8 mouse cellular contexts compared by ENCODE assay signal in the genomic region with DNA sequence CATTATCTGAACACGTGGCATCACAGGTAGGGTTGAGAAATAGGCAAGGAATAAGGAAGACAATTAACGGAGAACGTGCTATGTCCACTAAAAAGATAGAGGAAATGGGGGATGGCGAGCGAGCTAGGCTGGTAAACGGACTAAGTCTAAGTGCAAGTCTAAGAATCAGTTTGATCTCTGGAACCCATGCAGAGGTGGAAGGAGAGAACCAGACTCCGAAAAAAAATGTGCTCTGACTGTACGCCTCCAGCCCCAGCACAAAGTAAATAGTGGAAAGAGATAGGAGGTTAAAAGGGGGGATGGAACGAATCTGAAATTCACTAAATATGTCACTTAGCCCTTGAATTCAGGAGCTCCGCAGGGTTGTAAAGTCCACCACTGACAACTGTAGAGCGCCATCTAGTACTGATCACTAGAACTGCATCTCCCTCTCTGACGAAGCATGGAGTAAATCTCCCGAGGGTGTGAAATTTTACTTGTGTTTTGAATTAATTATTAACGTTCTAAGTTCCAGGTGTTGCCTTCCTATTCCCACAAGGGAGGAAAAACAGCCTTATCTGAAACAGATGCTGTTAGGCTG. TPM values are rescaled to one million over a fixed set of nuclear protein-coding genes. Genes with fewer than 3 reads are reported as not detected.
DNase-seq lines count a peak whose midpoint lies in the region; ATAC-seq and TF ChIP-seq lines count a peak whose summit lies in the region.

No protein-coding gene starts in this region.

- peak overlapping the region; percentile 32; the same call in 1 of the 2 replicates for H3K4me2 ChIP-seq in heart, embryonic 11.5 days
- 0 out of 2 replicates have a peak overlapping the region, but pooled peaks have one; percentile 12 for H3K4me2 ChIP-seq in limb, embryonic 15.5 days

- no peaks in the 10 kb centered on the region for H3K36me3 ChIP-seq in heart, embryonic 11.5 days (ENCODE audit: control insufficient read depth, insufficient read depth, low read length)
- H3K36me3 ChIP-seq in G1E (replicated peaks) = no peaks in the 10 kb centered on the region
- H3K36me3 ChIP-seq in limb, embryonic 15.5 days = no peaks in the 10 kb centered on the region

- H3K9ac ChIP-seq in heart, embryonic 11.5 days (ENCODE audit: low read depth, low read length) = no peak overlapping the region
- no peak overlapping the region for H3K9ac ChIP-seq in limb, embryonic 15.5 days

- no peaks in the 10 kb centered on the region for H3K9me3 ChIP-seq in heart, embryonic 11.5 days (replicated peaks; ENCODE audit: control insufficient read depth, low read length)
- no peaks in the 10 kb centered on the region for H3K9me3 ChIP-seq in G1E (replicated peaks)
- no peaks in the 10 kb centered on the region for H3K9me3 ChIP-seq in limb, embryonic 15.5 days

- 0 out of 2 replicates have a peak, but pooled peaks have one; percentile 18 for TF ChIP-seq CTCF in G1E (IDR thresholded peaks at IDR 0.05; ENCODE audit: low read depth, low read length)

- 31% methylated on average over 14 of the region's 14 CpGs for WGBS in heart, embryonic 11.5 days (ENCODE audit: insufficient replicate concordance)
- WGBS in limb, embryonic 15.5 days = 33% methylated on average over 14 of the region's 14 CpGs

- ATAC-seq in heart, embryonic 11.5 days (replicated peaks; ENCODE audit: insufficient number of reproducible peaks, low FRiP score, low TSS enrichment) = no peak
- ATAC-seq in G1E (ENCODE audit: extremely low read depth, insufficient number of reproducible peaks, low FRiP score, poor library complexity, severe bottlenecking) = no peak
- ATAC-seq in limb, embryonic 15.5 days (ENCODE audit: insufficient number of reproducible peaks, low FRiP score, low TSS enrichment, low read depth) = no peak

- H3K27me3 ChIP-seq in heart, embryonic 11.5 days (ENCODE audit: control insufficient read depth, insufficient read depth, low read length) = no peaks in the 10 kb centered on the region
- H3K27me3 ChIP-seq in G1E (ENCODE audit: insufficient read depth, low read length) = no peaks in the 10 kb centered on the region
- H3K27me3 ChIP-seq in limb, embryonic 15.5 days = no peaks in the 10 kb centered on the region

- no peak for DNase-seq in heart, postnatal 25 days (ENCODE audit: low spot score)
- DNase-seq in G1E (ENCODE audit: low spot score) = no peak
- peak; percentile 53 for DNase-seq in embryo, embryonic 11 days
- peak; percentile 0 for DNase-seq in induced T-regulatory cell, adult 2 months (ENCODE audit: low read depth)
- no peak for DNase-seq in urinary bladder, postnatal 25 days (ENCODE audit: low spot score)
- DNase-seq in adrenal gland, adult 18-20 months (ENCODE audit: low spot score in 2 of 2) = no peak

- no peaks in the 10 kb centered on the region for H3K4me1 ChIP-seq in heart, embryonic 11.5 days (ENCODE audit: control insufficient read depth, insufficient read depth, low read length)
- no peaks in the 10 kb centered on the region for H3K4me1 ChIP-seq in G1E (ENCODE audit: insufficient read depth, low read depth, low read length)
- H3K4me1 ChIP-seq in limb, embryonic 15.5 days = no peaks in the 10 kb centered on the region

- intact Hi-C loops in heart, postnatal 25 days (cut with DNase I) = loop anchor here (2.0 kb wide), 1 partner anchor 267 kb away; no protein-coding TSS in a partner anchor

- H3K27ac ChIP-seq in heart, embryonic 11.5 days (ENCODE audit: low read depth, low read length) = no peak overlapping the region
- no peak overlapping the region for H3K27ac ChIP-seq in limb, embryonic 15.5 days

- no peak overlapping the region for H3K4me3 ChIP-seq in heart, embryonic 11.5 days (ENCODE audit: low read depth, low read length)
- H3K4me3 ChIP-seq in G1E (ENCODE audit: low read depth, low read length) = no peak overlapping the region
- H3K4me3 ChIP-seq in limb, embryonic 15.5 days = no peak overlapping the region

RNA-seq across cellular contexts. Expression of a gene that starts 44.8 kb away (rescaled TPM):
- 21.9 and 28.3 TPM in 2 replicates for polyA plus RNA-seq in heart, embryonic 11.5 days (2014; fragmentation: Nextera tagmentation; extraction: Ambion mirVana)
- total RNA-seq in heart, postnatal 25 days (2021) = 10 to 100 TPM; 34.0 to 41.3 TPM
- total RNA-seq in G1E (2014; fragmentation: Nextera tagmentation) (80.6 and 139 TPM in 2 replicates), G1E (2017) (46.5 and 48.3 TPM in 2 replicates)
- polyA plus RNA-seq in G1E (2012) = 5.0 and 5.9 TPM in 2 replicates
- 28.1 and 34.3 TPM in 2 replicates for polyA plus RNA-seq in limb, embryonic 15.5 days (2015; fragmentation: Nextera tagmentation; extraction: Ambion mirVana)
- total RNA-seq in adrenal gland, adult 18-20 months (2021) = 10 to 100 TPM; 78.3 to 80.4 TPM

RNA-seq across cellular contexts. Expression of a gene that starts 46.4 kb away (rescaled TPM):
- 0.06 TPM in 1 of 2 replicates, not detected in the other for polyA plus RNA-seq in heart, embryonic 11.5 days (2014; fragmentation: Nextera tagmentation; extraction: Ambion mirVana)
- under 1 TPM in 1 of 2 experiments, not detected in 1; 0.05 TPM for total RNA-seq in heart, postnatal 25 days (2021)
- total RNA-seq in G1E (2014; fragmentation: Nextera tagmentation) (not detected in 2 replicates), G1E (2017) (0.06 and 0.22 TPM in 2 replicates)
- polyA plus RNA-seq in G1E (2012) = not detected in 2 replicates
- polyA plus RNA-seq in limb, embryonic 15.5 days (2015; fragmentation: Nextera tagmentation; extraction: Ambion mirVana) = 5.7 and 6.0 TPM in 2 replicates
- under 1 TPM; 0.06 to 0.10 TPM for total RNA-seq in adrenal gland, adult 18-20 months (2021)

Comparison
In these comparisons a context has a peak if more than half of its experiments do, and no peak if none do; other contexts are left out.
1. DNase-seq: peak in embryo, embryonic 11 days (single experiment) and induced T-regulatory cell, adult 2 months (single experiment); none in heart, postnatal 25 days (single experiment), G1E (single experiment), urinary bladder, postnatal 25 days (single experiment) and adrenal gland, adult 18-20 months (0 of 2).